Mouse (Mus musculus) limb, embryonic 14.5 days (tissue): Measurements from ENCODE around the gene Ndufa7. TPM values are rescaled to one million over a fixed set of nuclear protein-coding genes. Genes with fewer than 3 reads are reported as not detected.

Experiments
- ATAC-seq: fragments of 200-750 bp; cut with Nextera tagmentation; 2 replicates; pipeline ENCODE4 v1.8.0; 2017; ENCODE audit warnings: low read depth, moderate number of reproducible peaks, moderate TSS enrichment; ENCODE audit not compliant: low FRiP score
- DNase-seq: peaks from one replicate; pipeline ENCODE4 v3.0.0-alpha.2; 2015; ENCODE audit warnings: low spot score
- H3K27ac ChIP-seq: fragments of 300-500 bp; sonication (generic); replicated peaks from 2 replicates; pipeline ENCODE4 v1.5.1; 2014; ENCODE audit warnings: low read depth, mild to moderate bottlenecking, low read length, moderate library complexity, mixed read lengths
- H3K27me3 ChIP-seq: fragments of 300-500 bp; sonication (generic); 2 replicates; pipeline ENCODE4 v1.6.1; 2014; ENCODE audit warnings: low read length, mixed read lengths; ENCODE audit not compliant: control insufficient read depth, insufficient read depth
- H3K36me3 ChIP-seq: fragments of 300-500 bp; sonication (generic); 2 replicates; pipeline ENCODE4 v1.6.1; 2014; ENCODE audit warnings: mild to moderate bottlenecking, low read length, moderate library complexity, mixed read lengths; ENCODE audit not compliant: control insufficient read depth, insufficient read depth
- H3K4me1 ChIP-seq: fragments of 300-500 bp; sonication (generic); 2 replicates; pipeline ENCODE4 v1.6.1; 2014; ENCODE audit warnings: antibody characterized with exemption, low read length, mixed read lengths; ENCODE audit not compliant: control insufficient read depth, insufficient read depth
- H3K4me2 ChIP-seq: fragments of 300-500 bp; sonication (generic); replicated peaks from 2 replicates; pipeline ENCODE4 v1.6.1; 2014; ENCODE audit warnings: low read depth, mild to moderate bottlenecking, low read length, moderate library complexity; ENCODE audit not compliant: severe bottlenecking
- H3K4me3 ChIP-seq: fragments of 300-500 bp; sonication (generic); replicated peaks from 2 replicates; pipeline ENCODE4 v1.5.1; 2014; ENCODE audit warnings: low read length
- H3K9ac ChIP-seq: fragments of 300-500 bp; sonication (generic); 2 replicates; pipeline ENCODE4 v1.6.1; 2014; ENCODE audit warnings: mild to moderate bottlenecking, low read depth, low read length, moderate library complexity; ENCODE audit not compliant: severe bottlenecking
- H3K9me3 ChIP-seq: fragments of 300-500 bp; sonication (generic); 2 replicates; pipeline ENCODE4 v1.6.1; 2016; ENCODE audit warnings: low read length; ENCODE audit not compliant: control insufficient read depth
- POLR2A ChIP-seq: fragments of 200-500 bp; IDR thresholded peaks from 2 replicates; pipeline ENCODE4 v1.8.0; 2012; ENCODE audit warnings: inconsistent platforms, mild to moderate bottlenecking, moderate library complexity, borderline replicate concordance; ENCODE audit not compliant: insufficient read depth, insufficient read length; ENCODE audit errors: extremely low read depth
- WGBS: fragments of 180-500 bp; shearing (Covaris S2); extraction: QIAGEN DNeasy Blood & Tissue Kit; methylation state at CpG from one replicate; pipeline ENCODE4 v1.1.7; 2014; 5-methylcytosine and 5-hydroxymethylcytosine counted together
- polyA plus RNA-seq, 2 experiments: library from polyadenylated mRNA; depleted of rRNA in 1 of 2; stranded (reverse) in 1 of 2; unstranded in 1 of 2; fragments of >200 nt; fragmentation: Nextera tagmentation in 1 of 2; extraction: Ambion mirVana in 1 of 2; gene quantifications; 2 replicates each; pipeline versions ENCODE4 v1.2.1 to v1.2.3; 2012 to 2014

Gene Ndufa7
- polyA plus RNA-seq, 2 experiments: 302 to 530 TPM

GRCm38 (mm10) chr17:33786375-33786774 is 38.0 kb upstream of the Ndufa7 start:
- Histone ChIP-seq H3K27ac (no peak overlapping the region), H3K4me3 (no peak overlapping the region), H3K4me1 (peaks cover 13% of the 10 kb centered on the region), H3K9me3 (no peaks in the 10 kb centered on the region), H3K9ac (no peak overlapping the region), H3K27me3 (no peaks in the 10 kb centered on the region), H3K36me3 (no peaks in the 10 kb centered on the region), H3K4me2 (no peak overlapping the region)
- WGBS: 88% methylated on average over 18 of the region's 18 CpGs
- no peak for DNase-seq
- TF ChIP-seq POLR2A: no peak
- ATAC-seq: no peak

GRCm38 (mm10) chr17:33788732-33789131 is 35.6 kb upstream of the Ndufa7 start:
- Histone ChIP-seq H3K27ac (no peak overlapping the region), H3K4me1 (no peaks in the 10 kb centered on the region), H3K9me3 (no peaks in the 10 kb centered on the region), H3K9ac (no peak overlapping the region), H3K27me3 (no peaks in the 10 kb centered on the region), H3K36me3 (no peaks in the 10 kb centered on the region), H3K4me2 (no peak overlapping the region), H3K4me3 (no peak overlapping the region)
- ATAC-seq (no peak), DNase-seq (no peak)
- no peak for TF ChIP-seq POLR2A
- WGBS: 76% methylated on average over 4 of the region's 4 CpGs

GRCm38 (mm10) chr17:33798306-33798705 is 26.1 kb upstream of the Ndufa7 start:
- no peak for TF ChIP-seq POLR2A
- H3K27me3 ChIP-seq: no peaks in the 10 kb centered on the region
- no peaks in the 10 kb centered on the region for H3K36me3 ChIP-seq
- H3K9ac ChIP-seq: no peak overlapping the region
- ATAC-seq: no peak
- no peak overlapping the region for H3K4me3 ChIP-seq
- no peak overlapping the region for H3K4me2 ChIP-seq
- H3K27ac ChIP-seq: no peak overlapping the region
- H3K4me1 ChIP-seq: no peaks in the 10 kb centered on the region
- H3K9me3 ChIP-seq: no peaks in the 10 kb centered on the region
- WGBS: 53% methylated on average over 3 of the region's 3 CpGs
- no peak for DNase-seq

- no peak overlapping the region for H3K9ac ChIP-seq
- 66% methylated on average over 1 of the region's 1 CpGs for WGBS
These were observed 25.1 kb upstream of the Ndufa7 start for GRCm38 (mm10) chr17:33799277-33799676.

GRCm38 (mm10) chr17:33802221-33802620 is 22.2 kb upstream of the Ndufa7 start:
- no peak overlapping the region for H3K27ac ChIP-seq

More at GRCm38 (mm10) chr17:33799277-33799676, 25.1 kb upstream of the Ndufa7 start:
- no peak for DNase-seq
- H3K4me1 ChIP-seq: no peaks in the 10 kb centered on the region
- no peaks in the 10 kb centered on the region for H3K27me3 ChIP-seq
- TF ChIP-seq POLR2A: no peak
- H3K36me3 ChIP-seq: no peaks in the 10 kb centered on the region
- no peak for ATAC-seq
- H3K9me3 ChIP-seq: no peaks in the 10 kb centered on the region
- no peak overlapping the region for H3K27ac ChIP-seq
- no peak overlapping the region for H3K4me3 ChIP-seq
- no peak overlapping the region for H3K4me2 ChIP-seq

GRCm38 (mm10) chr17:33804205-33804604 is 20.2 kb upstream of the Ndufa7 start:
- H3K4me3 ChIP-seq: no peak overlapping the region
- no peak overlapping the region for H3K4me2 ChIP-seq
- 56% methylated on average over 4 of the region's 4 CpGs for WGBS
- H3K36me3 ChIP-seq: no peaks in the 10 kb centered on the region
- no peak for TF ChIP-seq POLR2A
- H3K27me3 ChIP-seq: no peaks in the 10 kb centered on the region
- DNase-seq (no peak), ATAC-seq (no peak)
- H3K27ac ChIP-seq: no peak overlapping the region
- no peak overlapping the region for H3K9ac ChIP-seq
- H3K9me3 ChIP-seq: no peaks in the 10 kb centered on the region
- no peaks in the 10 kb centered on the region for H3K4me1 ChIP-seq

More at GRCm38 (mm10) chr17:33802221-33802620, 22.2 kb upstream of the Ndufa7 start:
- no peak overlapping the region for H3K9ac ChIP-seq
- no peaks in the 10 kb centered on the region for H3K9me3 ChIP-seq
- 0% methylated on average over 2 of the region's 2 CpGs for WGBS
- H3K27me3 ChIP-seq: no peaks in the 10 kb centered on the region
- ATAC-seq (no peak), DNase-seq (no peak)
- H3K4me2 ChIP-seq: no peak overlapping the region
- no peak overlapping the region for H3K4me3 ChIP-seq
- no peak for TF ChIP-seq POLR2A
- no peaks in the 10 kb centered on the region for H3K36me3 ChIP-seq
- H3K4me1 ChIP-seq: no peaks in the 10 kb centered on the region
